Mouse (Mus musculus) forebrain, postnatal 0 days (tissue): ENCODE measurements around the gene Grip2. TPM values are rescaled to one million over a fixed set of nuclear protein-coding genes. Genes with fewer than 3 reads are reported as not detected.

Experiments
- ATAC-seq: fragments of 200-750 bp; cut with Nextera tagmentation; 2 replicates; pipeline ENCODE4 v1.8.0; 2017; ENCODE audit warnings: mild to moderate bottlenecking, moderate library complexity
- DNase-seq: peaks from one replicate; pipeline ENCODE4 v3.0.0-alpha.2; 2015
- H3K27ac ChIP-seq: fragments of 300-500 bp; sonication (generic); 2 replicates; pipeline ENCODE4 v1.5.1; 2014; ENCODE audit warnings: low read depth, mild to moderate bottlenecking, antibody characterized with exemption, low read length, moderate library complexity, mixed read lengths
- H3K27me3 ChIP-seq: fragments of 300-500 bp; sonication (generic); 2 replicates; pipeline ENCODE4 v1.6.1; 2014; ENCODE audit warnings: mild to moderate bottlenecking, low read length, mixed read lengths; ENCODE audit not compliant: insufficient read depth
- H3K36me3 ChIP-seq: fragments of 300-500 bp; sonication (generic); 2 replicates; pipeline ENCODE4 v1.6.1; 2014; ENCODE audit warnings: mild to moderate bottlenecking, moderate library complexity; ENCODE audit not compliant: insufficient read depth
- H3K4me1 ChIP-seq: fragments of 300-500 bp; sonication (generic); 2 replicates; pipeline ENCODE4 v1.6.1; 2014; ENCODE audit warnings: antibody characterized with exemption; ENCODE audit not compliant: insufficient read depth
- H3K4me2 ChIP-seq: fragments of 300-500 bp; sonication (generic); 2 replicates; pipeline ENCODE4 v1.6.1; 2014; ENCODE audit warnings: low read depth, mild to moderate bottlenecking, moderate library complexity
- H3K4me3 ChIP-seq: fragments of 300-500 bp; sonication (generic); 2 replicates; pipeline ENCODE4 v1.5.1; 2014; ENCODE audit warnings: low read depth, low read length, mixed read lengths
- H3K9ac ChIP-seq: fragments of 300-500 bp; sonication (generic); 2 replicates; pipeline ENCODE4 v1.6.1; 2014; ENCODE audit warnings: mild to moderate bottlenecking
- H3K9me3 ChIP-seq: fragments of 300-500 bp; sonication (generic); 2 replicates; pipeline ENCODE4 v1.6.1; 2016; ENCODE audit warnings: low read length
- CTCF ChIP-seq: sonication (generic); IDR thresholded peaks from 2 replicates; pipeline ENCODE4 v1.5.1; 2016; ENCODE audit warnings: antibody characterized with exemption, control low read depth, low read depth
- WGBS: fragments of 180-500 bp; shearing (Covaris S2); extraction: QIAGEN DNeasy Blood & Tissue Kit; methylation state at CpG from one replicate; pipeline ENCODE4 v1.1.7; 2014; 5-methylcytosine and 5-hydroxymethylcytosine counted together
- polyA plus RNA-seq: library from polyadenylated mRNA; unstranded; fragments of >200 nt; fragmentation: Nextera tagmentation; extraction: Ambion mirVana; gene quantifications from 2 replicates; pipeline ENCODE4 v1.2.1, GENCODE M21; 2015
- total RNA-seq: library from RNA; depleted of rRNA; stranded (reverse); fragments of >200 nt; gene quantifications from 2 replicates; pipeline ENCODE4 v1.2.3, GENCODE M21; 2014

The Grip2 gene
- total and polyA plus RNA-seq, 2 experiments from 2014 or later = 7.8 to 19.9 TPM

GRCm38 (mm10) chr6:91745947-91746582 lies 81.0 kb downstream of the Grip2 start:
- Histone ChIP-seq H3K27me3 (no peaks in the 10 kb centered on the region), H3K9me3 (no peaks in the 10 kb centered on the region), H3K4me3 (no peak overlapping the region), H3K36me3 (peaks cover 77% of the 10 kb centered on the region), H3K4me2 (no peak overlapping the region), H3K27ac (no peak overlapping the region), H3K4me1 (no peaks in the 10 kb centered on the region), H3K9ac (no peak overlapping the region)
- ATAC-seq = no peak
- WGBS = 71% methylated on average over 7 of the region's 7 CpGs
- TF ChIP-seq CTCF = no peak
- DNase-seq = no peak

- no peak overlapping the region for H3K4me2 ChIP-seq
- no peak overlapping the region for H3K4me3 ChIP-seq
- H3K36me3 ChIP-seq = peaks cover 77% of the 10 kb centered on the region
- no peaks in the 10 kb centered on the region for H3K27me3 ChIP-seq
- 75% methylated on average over 3 of the region's 3 CpGs for WGBS
- ATAC-seq = no peak
- no peaks in the 10 kb centered on the region for H3K4me1 ChIP-seq
- H3K9ac ChIP-seq = no peak overlapping the region
- TF ChIP-seq CTCF = no peak
- H3K9me3 ChIP-seq = no peaks in the 10 kb centered on the region
- DNase-seq = no peak
- no peak overlapping the region for H3K27ac ChIP-seq
These were observed 81.8 kb downstream of the Grip2 start for GRCm38 (mm10) chr6:91745246-91745645.

GRCm38 (mm10) chr6:91743886-91744285 lies 83.2 kb downstream of the Grip2 start:
- H3K4me2 ChIP-seq = no peak overlapping the region
- no peaks in the 10 kb centered on the region for H3K4me1 ChIP-seq
- ATAC-seq (no peak), DNase-seq (no peak)
- no peak overlapping the region for H3K4me3 ChIP-seq
- TF ChIP-seq CTCF = no peak
- H3K36me3 ChIP-seq = peaks cover 80% of the 10 kb centered on the region
- no peaks in the 10 kb centered on the region for H3K9me3 ChIP-seq
- no peaks in the 10 kb centered on the region for H3K27me3 ChIP-seq
- H3K27ac ChIP-seq = no peak overlapping the region
- WGBS = 57% methylated on average over 4 of the region's 4 CpGs
- H3K9ac ChIP-seq = no peak overlapping the region

- no peak for TF ChIP-seq CTCF
- 79% methylated on average over 8 of the region's 8 CpGs for WGBS
- no peak overlapping the region for H3K4me2 ChIP-seq
- H3K9ac ChIP-seq = no peak overlapping the region
- DNase-seq (no peak), ATAC-seq (no peak)
- H3K27me3 ChIP-seq = no peaks in the 10 kb centered on the region
- peaks cover 79% of the 10 kb centered on the region for H3K36me3 ChIP-seq
- no peak overlapping the region for H3K27ac ChIP-seq
- H3K4me3 ChIP-seq = no peak overlapping the region
- no peaks in the 10 kb centered on the region for H3K4me1 ChIP-seq
- H3K9me3 ChIP-seq = no peaks in the 10 kb centered on the region
These were observed 84.1 kb downstream of the Grip2 start for GRCm38 (mm10) chr6:91742995-91743394.

GRCm38 (mm10) chr6:91742466-91742865 lies 84.6 kb downstream of the Grip2 start:
- H3K9me3 ChIP-seq = no peaks in the 10 kb centered on the region
- ATAC-seq (no peak), DNase-seq (no peak)
- WGBS = 84% methylated on average over 3 of the region's 3 CpGs
- no peaks in the 10 kb centered on the region for H3K27me3 ChIP-seq
- no peak overlapping the region for H3K4me3 ChIP-seq
- no peaks in the 10 kb centered on the region for H3K4me1 ChIP-seq
- H3K4me2 ChIP-seq = no peak overlapping the region
- H3K36me3 ChIP-seq = peaks cover 80% of the 10 kb centered on the region
- no peak overlapping the region for H3K9ac ChIP-seq
- H3K27ac ChIP-seq = no peak overlapping the region
- no peak for TF ChIP-seq CTCF

- Histone ChIP-seq H3K4me2 (no peak overlapping the region), H3K4me3 (no peak overlapping the region), H3K27ac (no peak overlapping the region), H3K36me3 (peaks cover 82% of the 10 kb centered on the region), H3K9ac (no peak overlapping the region), H3K9me3 (no peaks in the 10 kb centered on the region), H3K4me1 (no peaks in the 10 kb centered on the region), H3K27me3 (no peaks in the 10 kb centered on the region)
- ATAC-seq (peak; percentile 80), DNase-seq (peak; percentile 81)
- peak; percentile 99 for TF ChIP-seq CTCF
- WGBS = 64% methylated on average over 11 of the region's 11 CpGs
These were observed 86.0 kb downstream of the Grip2 start for GRCm38 (mm10) chr6:91741046-91741445.

- WGBS = 34% methylated on average over 5 of the region's 5 CpGs
- no peak overlapping the region for H3K4me3 ChIP-seq
- no peak overlapping the region for H3K27ac ChIP-seq
- peaks cover 93% of the 10 kb centered on the region for H3K36me3 ChIP-seq
- DNase-seq (no peak), ATAC-seq (no peak)
- H3K27me3 ChIP-seq = no peaks in the 10 kb centered on the region
- no peak overlapping the region for H3K9ac ChIP-seq
- no peaks in the 10 kb centered on the region for H3K4me1 ChIP-seq
- TF ChIP-seq CTCF = no peak
- H3K9me3 ChIP-seq = no peaks in the 10 kb centered on the region
- H3K4me2 ChIP-seq = no peak overlapping the region
These were observed 89.0 kb downstream of the Grip2 start for GRCm38 (mm10) chr6:91738058-91738457.
